Mouse (Mus musculus) hindbrain, embryonic 12.5 days (tissue): ENCODE measurements around the gene Cep170b. TPM values are rescaled to one million over a fixed set of nuclear protein-coding genes. Genes with fewer than 3 reads are reported as not detected.

Source experiments
- ATAC-seq: fragments of 200-750 bp; cut with Nextera tagmentation; 2 replicates; pipeline ENCODE4 v1.8.0; 2017; ENCODE audit warnings: moderate TSS enrichment; ENCODE audit not compliant: low FRiP score
- H3K27ac ChIP-seq: fragments of 300-500 bp; sonication (generic); 2 replicates; pipeline ENCODE4 v1.5.1; 2016; ENCODE audit warnings: mild to moderate bottlenecking
- H3K27me3 ChIP-seq: fragments of 300-500 bp; sonication (generic); 2 replicates; pipeline ENCODE4 v1.6.1; 2016; ENCODE audit warnings: mild to moderate bottlenecking
- H3K36me3 ChIP-seq: fragments of 300-500 bp; sonication (generic); 2 replicates; pipeline ENCODE4 v1.6.1; 2016; ENCODE audit warnings: mild to moderate bottlenecking
- H3K4me1 ChIP-seq: fragments of 300-500 bp; sonication (generic); 2 replicates; pipeline ENCODE4 v1.6.1; 2016
- H3K4me2 ChIP-seq: fragments of 300-500 bp; sonication (generic); replicated peaks from 2 replicates; pipeline ENCODE4 v1.6.1; 2016; ENCODE audit warnings: mild to moderate bottlenecking
- H3K4me3 ChIP-seq: fragments of 300-500 bp; sonication (generic); 2 replicates; pipeline ENCODE4 v1.5.1; 2016; ENCODE audit warnings: mild to moderate bottlenecking
- H3K9ac ChIP-seq: fragments of 300-500 bp; sonication (generic); 2 replicates; pipeline ENCODE4 v1.6.1; 2016; ENCODE audit warnings: mild to moderate bottlenecking, moderate library complexity
- H3K9me3 ChIP-seq: fragments of 300-500 bp; sonication (generic); replicated peaks from 2 replicates; pipeline ENCODE4 v1.6.1; 2016; ENCODE audit warnings: mild to moderate bottlenecking
- WGBS: fragments of 180-500 bp; shearing (Covaris S2); methylation state at CpG from one replicate; pipeline ENCODE4 v1.1.7; 2016; 5-methylcytosine and 5-hydroxymethylcytosine counted together
- polyA plus RNA-seq: library from polyadenylated mRNA; unstranded; fragments of >200 nt; fragmentation: Nextera tagmentation; extraction: Ambion mirVana; gene quantifications from 2 replicates; pipeline ENCODE4 v1.2.1, GENCODE M21; 2016

Gene Cep170b
- polyA plus RNA-seq, 1 experiment from 2014 or later = 28.5 TPM

- peaks cover 54% of the 10 kb centered on the region for H3K27me3 ChIP-seq
- H3K4me3 ChIP-seq = peak overlapping the region; percentile 49
- no peak overlapping the region for H3K27ac ChIP-seq
- peak overlapping the region; percentile 94 for H3K4me2 ChIP-seq
- peak overlapping the region; percentile 57 for H3K9ac ChIP-seq
- 0 out of 2 replicates have a peak, but pooled peaks have one; percentile 14 for ATAC-seq
- no peaks in the 10 kb centered on the region for H3K36me3 ChIP-seq
- 3% methylated on average over 62 of the region's 87 CpGs for WGBS
- H3K4me1 ChIP-seq = peaks cover 38% of the 10 kb centered on the region
- no peaks in the 10 kb centered on the region for H3K9me3 ChIP-seq
Observed at GRCm38 (mm10) chr12:112679027-112679996, 40.9 kb upstream of the Cep170b start.

GRCm38 (mm10) chr12:112683351-112683750 lies 36.9 kb upstream of the Cep170b start:
- H3K4me3 ChIP-seq = no peak overlapping the region
- peaks cover 19% of the 10 kb centered on the region; the same call in 1 of the 2 replicates for H3K4me1 ChIP-seq
- WGBS = 43% methylated on average over 7 of the region's 7 CpGs

GRCm38 (mm10) chr12:112688458-112688857 lies 31.8 kb upstream of the Cep170b start:
- Histone ChIP-seq H3K27me3 (no peaks in the 10 kb centered on the region), H3K27ac (no peak overlapping the region), H3K36me3 (no peaks in the 10 kb centered on the region), H3K9me3 (no peaks in the 10 kb centered on the region), H3K9ac (no peak overlapping the region), H3K4me2 (no peak overlapping the region), H3K4me1 (peaks cover 9% of the 10 kb centered on the region), H3K4me3 (no peak overlapping the region)
- WGBS = 80% methylated on average over 15 of the region's 15 CpGs
- ATAC-seq = no peak

More at GRCm38 (mm10) chr12:112683351-112683750, 36.9 kb upstream of the Cep170b start:
- no peak overlapping the region for H3K4me2 ChIP-seq
- H3K27ac ChIP-seq = no peak overlapping the region
- no peaks in the 10 kb centered on the region for H3K9me3 ChIP-seq
- no peaks in the 10 kb centered on the region for H3K36me3 ChIP-seq
- H3K9ac ChIP-seq = no peak overlapping the region
- ATAC-seq = no peak
- H3K27me3 ChIP-seq = peaks cover 41% of the 10 kb centered on the region

- Histone ChIP-seq H3K4me3 (peak overlapping the region; percentile 73), H3K9me3 (no peaks in the 10 kb centered on the region), H3K27me3 (peaks cover 5% of the 10 kb centered on the region; the same call in 1 of the 2 replicates), H3K36me3 (no peaks in the 10 kb centered on the region), H3K27ac (peak overlapping the region; percentile 91), H3K4me1 (peaks cover 15% of the 10 kb centered on the region), H3K4me2 (peak overlapping the region; percentile 88), H3K9ac (peak overlapping the region; percentile 95)
- peak; percentile 94 for ATAC-seq
- 3% methylated on average over 54 of the region's 54 CpGs for WGBS
Observed at GRCm38 (mm10) chr12:112693185-112694126, 26.8 kb upstream of the Cep170b start.

GRCm38 (mm10) chr12:112694127-112694475 lies 26.2 kb upstream of the Cep170b start:
- 82% methylated on average over 10 of the region's 10 CpGs for WGBS
- Histone ChIP-seq H3K36me3 (no peaks in the 10 kb centered on the region), H3K27ac (peak overlapping the region; percentile 91), H3K9ac (peak overlapping the region; percentile 95), H3K27me3 (peaks cover 11% of the 10 kb centered on the region; the same call in 1 of the 2 replicates), H3K4me2 (peak overlapping the region; percentile 88), H3K4me3 (peak overlapping the region; percentile 73), H3K9me3 (no peaks in the 10 kb centered on the region), H3K4me1 (peaks cover 15% of the 10 kb centered on the region)
- ATAC-seq = no peak

- Histone ChIP-seq H3K27me3 (peaks cover 38% of the 10 kb centered on the region), H3K4me1 (peaks cover 25% of the 10 kb centered on the region), H3K9ac (no peak overlapping the region), H3K9me3 (no peaks in the 10 kb centered on the region), H3K36me3 (no peaks in the 10 kb centered on the region), H3K27ac (no peak overlapping the region), H3K4me3 (no peak overlapping the region), H3K4me2 (no peak overlapping the region)
- 86% methylated on average over 3 of the region's 3 CpGs for WGBS
- ATAC-seq = no peak
Observed at GRCm38 (mm10) chr12:112696806-112697425, 23.3 kb upstream of the Cep170b start.

GRCm38 (mm10) chr12:112700522-112700921 lies 19.7 kb upstream of the Cep170b start:
- Histone ChIP-seq H3K4me1 (peaks cover 10% of the 10 kb centered on the region), H3K36me3 (no peaks in the 10 kb centered on the region), H3K4me2 (peak overlapping the region; percentile 27; the same call in 1 of the 2 replicates), H3K9me3 (no peaks in the 10 kb centered on the region), H3K27ac (no peak overlapping the region), H3K9ac (no peak overlapping the region), H3K4me3 (no peak overlapping the region), H3K27me3 (peaks cover 44% of the 10 kb centered on the region)
- WGBS = 15% methylated on average over 15 of the region's 15 CpGs
- ATAC-seq = peak; percentile 58; the same call in 1 of the 2 replicates

GRCm38 (mm10) chr12:112702374-112703320 lies 17.6 kb upstream of the Cep170b start:
- H3K27ac ChIP-seq = no peak overlapping the region
- H3K9me3 ChIP-seq = no peaks in the 10 kb centered on the region
- no peak overlapping the region for H3K4me2 ChIP-seq
- H3K4me1 ChIP-seq = peaks cover 13% of the 10 kb centered on the region
- H3K9ac ChIP-seq = no peak overlapping the region
- ATAC-seq = no peak
- H3K36me3 ChIP-seq = no peaks in the 10 kb centered on the region
- 79% methylated on average over 6 of the region's 6 CpGs for WGBS
- H3K27me3 ChIP-seq = peaks cover 48% of the 10 kb centered on the region
- H3K4me3 ChIP-seq = no peak overlapping the region

GRCm38 (mm10) chr12:112706704-112707572 lies 13.3 kb upstream of the Cep170b start:
- Histone ChIP-seq H3K36me3 (no peaks in the 10 kb centered on the region), H3K4me1 (0 out of 2 replicates have a peak, but pooled peaks cover 3% of the 10 kb centered on the region), H3K4me2 (peak overlapping the region; percentile 26), H3K27me3 (peaks cover 30% of the 10 kb centered on the region), H3K4me3 (no peak overlapping the region), H3K9me3 (no peaks in the 10 kb centered on the region), H3K9ac (no peak overlapping the region), H3K27ac (no peak overlapping the region)
- ATAC-seq = peak; percentile 78
- 17% methylated on average over 32 of the region's 32 CpGs for WGBS

- peaks cover 27% of the 10 kb centered on the region for H3K27me3 ChIP-seq
- no peaks in the 10 kb centered on the region for H3K36me3 ChIP-seq
- H3K4me1 ChIP-seq = 0 out of 2 replicates have a peak, but pooled peaks cover 3% of the 10 kb centered on the region
- H3K9me3 ChIP-seq = no peaks in the 10 kb centered on the region
- H3K9ac ChIP-seq = no peak overlapping the region
- no peak overlapping the region for H3K4me3 ChIP-seq
- ATAC-seq = peak; percentile 24
- no peak overlapping the region for H3K4me2 ChIP-seq
- H3K27ac ChIP-seq = no peak overlapping the region
- WGBS = 18% methylated on average over 8 of the region's 8 CpGs
Observed at GRCm38 (mm10) chr12:112707573-112707869, 12.7 kb upstream of the Cep170b start.
